In genomic region chr12:79122820-79123219, GRCm38 (mm10) we compare ENCODE assay signal across 10 mouse cellular contexts. TPM values are rescaled to one million over a fixed set of nuclear protein-coding genes. Genes with fewer than 3 reads are reported as not detected.
DNase-seq lines count a peak whose midpoint lies in the region; ATAC-seq and TF ChIP-seq lines count a peak whose summit lies in the region.
"Had no signal": no experiment of that assay in that cellular context is flagged by ENCODE, and none has a peak within 500 bp of the region (broad histone marks: within the 10 kb centered on the region; RNA-seq: fewer than 3 reads in every experiment).

No protein-coding gene starts in this region.

- no peak overlapping the region for H3K9ac ChIP-seq in intestine, postnatal 0 days (ENCODE audit: low read depth, low read length)
- no peak overlapping the region for H3K9ac ChIP-seq in intestine, embryonic 16.5 days (ENCODE audit: low read depth, low read length)
- H3K9ac ChIP-seq in midbrain, embryonic 16.5 days (ENCODE audit: low read depth, low read length), result no peak overlapping the region
- no peak overlapping the region for H3K9ac ChIP-seq in stomach, postnatal 0 days (ENCODE audit: low read length)
- H3K9ac ChIP-seq: heart, embryonic 15.5 days had no signal

- H3K36me3 ChIP-seq in intestine, postnatal 0 days (ENCODE audit: control insufficient read depth, insufficient read depth), result no peaks in the 10 kb centered on the region
- H3K36me3 ChIP-seq in intestine, embryonic 16.5 days (ENCODE audit: control insufficient read depth, insufficient read depth, low read length), result no peaks in the 10 kb centered on the region
- no peaks in the 10 kb centered on the region for H3K36me3 ChIP-seq in midbrain, embryonic 16.5 days (ENCODE audit: control insufficient read depth, insufficient read depth, low read length)
- no peaks in the 10 kb centered on the region for H3K36me3 ChIP-seq in midbrain, embryonic 10.5 days
- no peaks in the 10 kb centered on the region for H3K36me3 ChIP-seq in stomach, postnatal 0 days (ENCODE audit: control insufficient read depth, insufficient read depth, low read length)
- H3K36me3 ChIP-seq: heart, embryonic 15.5 days had no signal

- no peak overlapping the region for H3K4me2 ChIP-seq in intestine, postnatal 0 days (replicated peaks; ENCODE audit: low read depth)
- no peak overlapping the region for H3K4me2 ChIP-seq in intestine, embryonic 16.5 days (ENCODE audit: low read depth, low read length)
- H3K4me2 ChIP-seq in midbrain, embryonic 16.5 days (ENCODE audit: low read length), result no peak overlapping the region
- H3K4me2 ChIP-seq in stomach, postnatal 0 days (replicated peaks; ENCODE audit: low read depth), result no peak overlapping the region
- H3K4me2 ChIP-seq: heart, embryonic 15.5 days had no signal

- H3K4me1 ChIP-seq in intestine, postnatal 0 days (replicated peaks; ENCODE audit: control insufficient read depth, insufficient read depth, low read length), result no peaks in the 10 kb centered on the region
- no peaks in the 10 kb centered on the region for H3K4me1 ChIP-seq in intestine, embryonic 16.5 days (ENCODE audit: control insufficient read depth, insufficient read depth, low read length)
- no peaks in the 10 kb centered on the region for H3K4me1 ChIP-seq in midbrain, embryonic 16.5 days (ENCODE audit: control insufficient read depth, insufficient read depth, low read length)
- no peaks in the 10 kb centered on the region for H3K4me1 ChIP-seq in midbrain, embryonic 10.5 days
- H3K4me1 ChIP-seq in stomach, postnatal 0 days (replicated peaks; ENCODE audit: control insufficient read depth, insufficient read depth), result no peaks in the 10 kb centered on the region
- H3K4me1 ChIP-seq: heart, embryonic 15.5 days had no signal

- no peak overlapping the region for H3K27ac ChIP-seq in intestine, postnatal 0 days (ENCODE audit: low read depth, low read length)
- no peak overlapping the region for H3K27ac ChIP-seq in intestine, embryonic 16.5 days (ENCODE audit: low read length)
- no peak overlapping the region for H3K27ac ChIP-seq in midbrain, embryonic 16.5 days (ENCODE audit: low read length)
- H3K27ac ChIP-seq in midbrain, embryonic 10.5 days (replicated peaks), result no peak overlapping the region
- H3K27ac ChIP-seq in stomach, postnatal 0 days (replicated peaks), result no peak overlapping the region
- H3K27ac ChIP-seq: heart, embryonic 15.5 days had no signal

- no peaks in the 10 kb centered on the region for H3K27me3 ChIP-seq in intestine, postnatal 0 days (replicated peaks; ENCODE audit: control insufficient read depth, insufficient read depth, low read length)
- no peaks in the 10 kb centered on the region for H3K27me3 ChIP-seq in intestine, embryonic 16.5 days (replicated peaks; ENCODE audit: control insufficient read depth, insufficient read depth, low read length)
- no peaks in the 10 kb centered on the region for H3K27me3 ChIP-seq in midbrain, embryonic 16.5 days (ENCODE audit: control insufficient read depth, insufficient read depth, low read depth, low read length)
- H3K27me3 ChIP-seq in midbrain, embryonic 10.5 days (ENCODE audit: low read depth, poor library complexity, severe bottlenecking), result no peaks in the 10 kb centered on the region
- H3K27me3 ChIP-seq in stomach, postnatal 0 days (ENCODE audit: control insufficient read depth, insufficient read depth, low read length), result no peaks in the 10 kb centered on the region
- H3K27me3 ChIP-seq: heart, embryonic 15.5 days had no signal

- TF ChIP-seq EP300 in stomach, postnatal 0 days (optimal IDR thresholded peaks at IDR 0.05), result no peak

- DNase-seq in midbrain, embryonic 10.5 days (ENCODE audit: low spot score), result no peak
- peak; percentile 60 for DNase-seq in embryo, embryonic 11 days
- no peak for DNase-seq in stomach, postnatal 0 days (ENCODE audit: low spot score)
- no peak for DNase-seq in right cerebral cortex, adult 18-20 months
- DNase-seq in urinary bladder, postnatal 10 days (ENCODE audit: low spot score), result no peak

- ATAC-seq in intestine, postnatal 0 days, result no peak
- ATAC-seq in intestine, embryonic 16.5 days, result no peak
- ATAC-seq in midbrain, embryonic 16.5 days, result peak; percentile 56
- ATAC-seq in stomach, postnatal 0 days (ENCODE audit: low FRiP score, low TSS enrichment), result no peak

- WGBS in intestine, postnatal 0 days, result 32% methylated on average over 3 of the region's 3 CpGs
- WGBS in intestine, embryonic 16.5 days, result 33% methylated on average over 3 of the region's 3 CpGs
- 31% methylated on average over 3 of the region's 3 CpGs for WGBS in midbrain, embryonic 16.5 days
- WGBS in midbrain, embryonic 10.5 days, result 36% methylated on average over 3 of the region's 3 CpGs
- WGBS in stomach, postnatal 0 days, result 32% methylated on average over 3 of the region's 3 CpGs

- H3K9me3 ChIP-seq in intestine, postnatal 0 days (ENCODE audit: control insufficient read depth), result no peaks in the 10 kb centered on the region
- H3K9me3 ChIP-seq in intestine, embryonic 16.5 days (ENCODE audit: control insufficient read depth, low read length), result no peaks in the 10 kb centered on the region
- H3K9me3 ChIP-seq in midbrain, embryonic 16.5 days (replicated peaks; ENCODE audit: control insufficient read depth, low read length, poor library complexity, severe bottlenecking), result no peaks in the 10 kb centered on the region
- no peaks in the 10 kb centered on the region for H3K9me3 ChIP-seq in midbrain, embryonic 10.5 days (replicated peaks)
- no peaks in the 10 kb centered on the region for H3K9me3 ChIP-seq in stomach, postnatal 0 days (ENCODE audit: control insufficient read depth, low read length)
- H3K9me3 ChIP-seq: heart, embryonic 15.5 days had no signal

- peak; percentile 60 for TF ChIP-seq CTCF in intestine, postnatal 0 days (IDR thresholded peaks at IDR 0.05; ENCODE audit: low read depth)
- TF ChIP-seq CTCF in stomach, postnatal 0 days (IDR thresholded peaks at IDR 0.05; ENCODE audit: low read depth), result peak; percentile 67

- no peak overlapping the region for H3K4me3 ChIP-seq in intestine, postnatal 0 days (ENCODE audit: low read depth, low read length)
- H3K4me3 ChIP-seq in intestine, embryonic 16.5 days (ENCODE audit: low read length), result no peak overlapping the region
- no peak overlapping the region for H3K4me3 ChIP-seq in midbrain, embryonic 16.5 days (ENCODE audit: low read depth, low read length)
- no peak overlapping the region for H3K4me3 ChIP-seq in midbrain, embryonic 10.5 days
- H3K4me3 ChIP-seq in stomach, postnatal 0 days (ENCODE audit: low read depth, low read length), result no peak overlapping the region
- H3K4me3 ChIP-seq: heart, embryonic 15.5 days had no signal

RNA-seq across cellular contexts. Expression of gene Arg2, which starts 7.8 kb away (rescaled TPM):
- 1.0 TPM in 2 replicates for polyA plus RNA-seq in intestine, postnatal 0 days (2015; fragmentation: Nextera tagmentation; extraction: Ambion mirVana)
- polyA plus RNA-seq in intestine, embryonic 16.5 days (2015; fragmentation: Nextera tagmentation; extraction: Ambion mirVana), result 0.75 and 0.82 TPM in 2 replicates
- polyA plus RNA-seq in midbrain, embryonic 16.5 days (2015; fragmentation: Nextera tagmentation; extraction: Ambion mirVana), result 27.4 and 28.4 TPM in 2 replicates
- 0.72 and 2.5 TPM in 2 replicates for polyA plus RNA-seq in midbrain, embryonic 10.5 days (2016; fragmentation: Nextera tagmentation; extraction: Ambion mirVana)
- polyA plus RNA-seq in stomach, postnatal 0 days (2015; fragmentation: Nextera tagmentation; extraction: Ambion mirVana), result 2.0 and 2.2 TPM in 2 replicates
- polyA plus RNA-seq: liver, adult 2 months had no signal

RNA-seq across cellular contexts. Expression of gene Pigh, which starts 33.4 kb away (rescaled TPM):
- polyA plus RNA-seq in intestine, postnatal 0 days (2015; fragmentation: Nextera tagmentation; extraction: Ambion mirVana), result 18.2 and 20.9 TPM in 2 replicates
- polyA plus RNA-seq in intestine, embryonic 16.5 days (2015; fragmentation: Nextera tagmentation; extraction: Ambion mirVana), result 26.2 and 27.6 TPM in 2 replicates
- 19.6 and 21.6 TPM in 2 replicates for polyA plus RNA-seq in midbrain, embryonic 16.5 days (2015; fragmentation: Nextera tagmentation; extraction: Ambion mirVana)
- polyA plus RNA-seq in midbrain, embryonic 10.5 days (2016; fragmentation: Nextera tagmentation; extraction: Ambion mirVana), result 32.3 and 36.8 TPM in 2 replicates
- polyA plus RNA-seq in stomach, postnatal 0 days (2015; fragmentation: Nextera tagmentation; extraction: Ambion mirVana), result 18.8 and 20.3 TPM in 2 replicates

RNA-seq across cellular contexts. Expression of gene Vti1b, which starts 49.6 kb away (rescaled TPM):
- 142 and 144 TPM in 2 replicates for polyA plus RNA-seq in intestine, postnatal 0 days (2015; fragmentation: Nextera tagmentation; extraction: Ambion mirVana)
- polyA plus RNA-seq in intestine, embryonic 16.5 days (2015; fragmentation: Nextera tagmentation; extraction: Ambion mirVana), result 111 and 117 TPM in 2 replicates
- polyA plus RNA-seq in midbrain, embryonic 16.5 days (2015; fragmentation: Nextera tagmentation; extraction: Ambion mirVana), result 228 and 245 TPM in 2 replicates
- polyA plus RNA-seq in midbrain, embryonic 10.5 days (2016; fragmentation: Nextera tagmentation; extraction: Ambion mirVana), result 100 and 103 TPM in 2 replicates
- 110 and 111 TPM in 2 replicates for polyA plus RNA-seq in stomach, postnatal 0 days (2015; fragmentation: Nextera tagmentation; extraction: Ambion mirVana)
